Mouse (Mus musculus) granulocyte monocyte progenitor cell, adult 5-6 weeks (primary cell): ENCODE measurements around the gene Ceacam18. TPM values are rescaled to one million over a fixed set of nuclear protein-coding genes. Genes with fewer than 3 reads are reported as not detected.
"Not testable (repeated sequence)": the region's sequence is repeated elsewhere in the genome, so short reads cannot be mapped to it uniquely, and the experiment has no call there.

ENCODE experiments used
- ATAC-seq: replicated peaks from 2 replicates; pipeline ENCODE4 v1.8.0; 2016; ENCODE audit warnings: mild to moderate bottlenecking, moderate TSS enrichment, inconsistent platforms; ENCODE audit not compliant: poor library complexity, severe bottlenecking
- total RNA-seq, 2 experiments: library from RNA; stranded (forward) in 1 of 2; stranded (reverse) in 1 of 2; fragments of 200-712, 200-1000 nt in 1 of 2; fragments of >200 nt in 1 of 2; fragmentation: Nextera tagmentation in 1 of 2; gene quantifications; 2 replicates each; pipeline ENCODE4 v1.2.3; 2014 to 2017

Ceacam18 gene
- total RNA-seq, 2 experiments from 2014 or later, result 0.28 TPM; not detected in 1

GRCm38 (mm10) chr7:43662804-43663203, 28.3 kb downstream of the Ceacam18 start:
- peak; percentile 47 for ATAC-seq

- not testable (repeated sequence) for ATAC-seq
These were observed 32.7 kb downstream of the Ceacam18 start for GRCm38 (mm10) chr7:43667221-43667620.

- peak; percentile 31; the same call in 1 of the 2 replicates for ATAC-seq
These were observed 34.1 kb downstream of the Ceacam18 start for GRCm38 (mm10) chr7:43668582-43668981.

GRCm38 (mm10) chr7:43671064-43671808, 36.7 kb downstream of the Ceacam18 start:
- no peak for ATAC-seq

GRCm38 (mm10) chr7:43671809-43672580, 37.5 kb downstream of the Ceacam18 start, which contains the start of gene Ctu1:
Ctu1 (plus strand) TSS chr7:43672016.
- ATAC-seq, result peak; percentile 74

GRCm38 (mm10) chr7:43672581-43673260, 38.2 kb downstream of the Ceacam18 start:
- ATAC-seq, result no peak

GRCm38 (mm10) chr7:43675091-43675490, 40.6 kb downstream of the Ceacam18 start:
- no peak for ATAC-seq

- ATAC-seq, result peak; percentile 52
These were observed 44.0 kb downstream of the Ceacam18 start for GRCm38 (mm10) chr7:43678517-43678916.

- peak; percentile 69 for ATAC-seq
These were observed 46.5 kb downstream of the Ceacam18 start for GRCm38 (mm10) chr7:43680960-43681359.

GRCm38 (mm10) chr7:43682511-43682910, 48.0 kb downstream of the Ceacam18 start:
- ATAC-seq, result not testable (repeated sequence)

- ATAC-seq, result 0 out of 2 replicates have a peak, but pooled peaks have one; percentile 20
These were observed 50.6 kb downstream of the Ceacam18 start for GRCm38 (mm10) chr7:43685088-43685487.

GRCm38 (mm10) chr7:43690118-43690517, 55.6 kb downstream of the Ceacam18 start, which contains the start of gene Klk14:
Klk14 (plus strand) TSS chr7:43690418.
- no peak for ATAC-seq

Other genes with a start within 250 kb of the Ceacam18 start
- 11.9 and 27.5 TPM in 2 replicates for gene Siglecg, start 226.5 kb upstream of the Ceacam18 start, total RNA-seq (2014; fragmentation: Nextera tagmentation)
- 11.8 and 12.6 TPM in 2 replicates for gene Siglecg, start 226.5 kb upstream of the Ceacam18 start, total RNA-seq (2017)
- gene Lim2, start 207.0 kb upstream of the Ceacam18 start, total RNA-seq (2014; fragmentation: Nextera tagmentation), result not detected in 2 replicates
- gene Lim2, start 207.0 kb upstream of the Ceacam18 start, total RNA-seq (2017), result 0.05 TPM in 1 of 2 replicates, not detected in the other
- gene Nkg7, start 197.6 kb upstream of the Ceacam18 start, total RNA-seq (2014; fragmentation: Nextera tagmentation), result 772 and 862 TPM in 2 replicates
- gene Nkg7, start 197.6 kb upstream of the Ceacam18 start, total RNA-seq (2017), result 227 and 400 TPM in 2 replicates
- 2.4 TPM in 1 of 2 replicates, not detected in the other for gene Cldnd2, start 193.9 kb upstream of the Ceacam18 start, total RNA-seq (2014; fragmentation: Nextera tagmentation)
- 0.52 TPM in 1 of 2 replicates, not detected in the other for gene Cldnd2, start 193.9 kb upstream of the Ceacam18 start, total RNA-seq (2017)
- gene Etfb, start 190.6 kb upstream of the Ceacam18 start, total RNA-seq (2014; fragmentation: Nextera tagmentation), result 485 and 520 TPM in 2 replicates
- 676 and 828 TPM in 2 replicates for gene Etfb, start 190.6 kb upstream of the Ceacam18 start, total RNA-seq (2017)
- gene Gm45233, start 190.6 kb upstream of the Ceacam18 start, total RNA-seq (2014; fragmentation: Nextera tagmentation), result 0.43 TPM in 1 of 2 replicates, not detected in the other
- gene Gm45233, start 190.6 kb upstream of the Ceacam18 start, total RNA-seq (2017), result 5.7 TPM in 1 of 2 replicates, not detected in the other
- 5.9 and 10.4 TPM in 2 replicates for gene Vsig10l, start 171.6 kb upstream of the Ceacam18 start, total RNA-seq (2014; fragmentation: Nextera tagmentation)
- 4.3 and 4.4 TPM in 2 replicates for gene Vsig10l, start 171.6 kb upstream of the Ceacam18 start, total RNA-seq (2017)
- not detected in 2 replicates for gene Iglon5, start 144.6 kb upstream of the Ceacam18 start, total RNA-seq (2014; fragmentation: Nextera tagmentation)
- not detected in 2 replicates for gene Iglon5, start 144.6 kb upstream of the Ceacam18 start, total RNA-seq (2017)
- gene 4931406B18Rik, start 128.8 kb upstream of the Ceacam18 start, total RNA-seq (2014; fragmentation: Nextera tagmentation), result not detected in 2 replicates
- gene 4931406B18Rik, start 128.8 kb upstream of the Ceacam18 start, total RNA-seq (2017), result not detected in 2 replicates
- gene Cd33, start 90.3 kb upstream of the Ceacam18 start, total RNA-seq (2014; fragmentation: Nextera tagmentation), result 4.0 and 5.7 TPM in 2 replicates
- 2.9 and 4.1 TPM in 2 replicates for gene Cd33, start 90.3 kb upstream of the Ceacam18 start, total RNA-seq (2017)
- gene Zfp658, start 72.5 kb upstream of the Ceacam18 start, total RNA-seq (2014; fragmentation: Nextera tagmentation), result 1.7 and 1.9 TPM in 2 replicates
- gene Zfp658, start 72.5 kb upstream of the Ceacam18 start, total RNA-seq (2017), result 0.98 and 1.5 TPM in 2 replicates
- 9.9 and 19.2 TPM in 2 replicates for gene Zfp719, start 55.1 kb upstream of the Ceacam18 start, total RNA-seq (2014; fragmentation: Nextera tagmentation)
- 7.8 and 10.8 TPM in 2 replicates for gene Zfp719, start 55.1 kb upstream of the Ceacam18 start, total RNA-seq (2017)
- gene Zfp819, start 27.5 kb upstream of the Ceacam18 start, total RNA-seq (2014; fragmentation: Nextera tagmentation), result 1.4 TPM in 1 of 2 replicates, not detected in the other
- gene Zfp819, start 27.5 kb upstream of the Ceacam18 start, total RNA-seq (2017), result 0.17 and 0.98 TPM in 2 replicates
- gene Siglece, start 25.5 kb downstream of the Ceacam18 start, total RNA-seq (2014; fragmentation: Nextera tagmentation), result 13.1 and 15.1 TPM in 2 replicates
- gene Siglece, start 25.5 kb downstream of the Ceacam18 start, total RNA-seq (2017), result 5.2 and 9.0 TPM in 2 replicates
- gene Ctu1, start 37.3 kb downstream of the Ceacam18 start, total RNA-seq (2014; fragmentation: Nextera tagmentation), result 5.6 and 8.7 TPM in 2 replicates
- gene Ctu1, start 37.3 kb downstream of the Ceacam18 start, total RNA-seq (2017), result 5.5 and 9.5 TPM in 2 replicates
- not detected in 2 replicates for gene Klk14, start 55.7 kb downstream of the Ceacam18 start, total RNA-seq (2014; fragmentation: Nextera tagmentation)
- not detected in 2 replicates for gene Klk14, start 55.7 kb downstream of the Ceacam18 start, total RNA-seq (2017)
- not detected in 2 replicates for gene Klk13, start 77.9 kb downstream of the Ceacam18 start, total RNA-seq (2014; fragmentation: Nextera tagmentation)
- not detected in 2 replicates for gene Klk13, start 77.9 kb downstream of the Ceacam18 start, total RNA-seq (2017)
- not detected in 2 replicates for gene Klk12, start 134.2 kb downstream of the Ceacam18 start, total RNA-seq (2014; fragmentation: Nextera tagmentation)
- not detected in 2 replicates for gene Klk12, start 134.2 kb downstream of the Ceacam18 start, total RNA-seq (2017)
- gene Klk11, start 139.9 kb downstream of the Ceacam18 start, total RNA-seq (2014; fragmentation: Nextera tagmentation), result not detected in 2 replicates
- gene Klk11, start 139.9 kb downstream of the Ceacam18 start, total RNA-seq (2017), result not detected in 2 replicates
- gene Klk10, start 146.3 kb downstream of the Ceacam18 start, total RNA-seq (2014; fragmentation: Nextera tagmentation), result not detected in 2 replicates
- gene Klk10, start 146.3 kb downstream of the Ceacam18 start, total RNA-seq (2017), result not detected in 2 replicates
- gene Klk9, start 157.2 kb downstream of the Ceacam18 start, total RNA-seq (2014; fragmentation: Nextera tagmentation), result not detected in 2 replicates
- gene Klk9, start 157.2 kb downstream of the Ceacam18 start, total RNA-seq (2017), result not detected in 2 replicates
- 19.5 and 25.4 TPM in 2 replicates for gene Klk8, start 162.9 kb downstream of the Ceacam18 start, total RNA-seq (2014; fragmentation: Nextera tagmentation)
- gene Klk8, start 162.9 kb downstream of the Ceacam18 start, total RNA-seq (2017), result 10.8 and 11.1 TPM in 2 replicates
- not detected in 2 replicates for gene Klk7, start 176.6 kb downstream of the Ceacam18 start, total RNA-seq (2014; fragmentation: Nextera tagmentation)
- gene Klk7, start 176.6 kb downstream of the Ceacam18 start, total RNA-seq (2017), result not detected in 2 replicates
- not detected in 2 replicates for gene Klk6, start 189.8 kb downstream of the Ceacam18 start, total RNA-seq (2014; fragmentation: Nextera tagmentation)
- gene Klk6, start 189.8 kb downstream of the Ceacam18 start, total RNA-seq (2017), result not detected in 2 replicates
- not detected in 2 replicates for gene Klk5, start 207.3 kb downstream of the Ceacam18 start, total RNA-seq (2014; fragmentation: Nextera tagmentation)
- gene Klk5, start 207.3 kb downstream of the Ceacam18 start, total RNA-seq (2017), result not detected in 2 replicates
- gene Klk4, start 246.5 kb downstream of the Ceacam18 start, total RNA-seq (2014; fragmentation: Nextera tagmentation), result not detected in 2 replicates
- gene Klk4, start 246.5 kb downstream of the Ceacam18 start, total RNA-seq (2017), result not detected in 2 replicates